Mouse (Mus musculus) heart, embryonic 14.5 days (tissue): ENCODE results near the gene Nuak1. TPM values are rescaled to one million over a fixed set of nuclear protein-coding genes. Genes with fewer than 3 reads are reported as not detected.

Source experiments
- ATAC-seq: fragments of 200-750 bp; cut with Nextera tagmentation; 2 replicates; pipeline ENCODE4 v1.8.0; 2017; ENCODE audit warnings: low read depth, moderate TSS enrichment; ENCODE audit not compliant: insufficient number of reproducible peaks, insufficient read depth, low FRiP score
- H3K27ac ChIP-seq, 2 experiments: fragments of 200-500 bp in 1 of 2; fragments of 300-500 bp in 1 of 2; sonication (generic) in 1 of 2; replicated peaks in 1 of 2; 2 replicates each; pipeline ENCODE4 v1.5.1; 2012 to 2014; ENCODE audit warnings: low read depth in 2 of 2, low read length in 2 of 2, control low read depth in 1 of 2, mild to moderate bottlenecking in 1 of 2, mixed read lengths in 1 of 2; ENCODE audit not compliant: control insufficient read depth in 1 of 2, insufficient read depth in 1 of 2
- H3K27me3 ChIP-seq: fragments of 300-500 bp; sonication (generic); 2 replicates; pipeline ENCODE4 v1.6.1; 2014; ENCODE audit warnings: mild to moderate bottlenecking, low read length, control low read depth; ENCODE audit not compliant: control insufficient read depth, insufficient read depth
- H3K36me3 ChIP-seq: fragments of 300-500 bp; sonication (generic); 2 replicates; pipeline ENCODE4 v1.6.1; 2014; ENCODE audit warnings: mild to moderate bottlenecking, control low read depth, low read length, mixed read lengths; ENCODE audit not compliant: control insufficient read depth, insufficient read depth
- H3K4me1 ChIP-seq, 2 experiments: fragments of 200-500 bp in 1 of 2; fragments of 300-500 bp in 1 of 2; sonication (generic) in 1 of 2; 2 replicates each; pipeline ENCODE4 v1.6.1; 2012 to 2014; ENCODE audit warnings: low read length in 2 of 2, control low read depth in 1 of 2, mixed read lengths in 1 of 2; ENCODE audit not compliant: control insufficient read depth in 2 of 2, insufficient read depth in 2 of 2
- H3K4me2 ChIP-seq: fragments of 300-500 bp; sonication (generic); 2 replicates; pipeline ENCODE4 v1.6.1; 2014; ENCODE audit warnings: mild to moderate bottlenecking, low read length
- H3K4me3 ChIP-seq, 2 experiments: fragments of 200-500 bp in 1 of 2; fragments of 300-500 bp in 1 of 2; sonication (generic) in 1 of 2; 2 replicates each; pipeline ENCODE4 v1.5.1; 2012 to 2014; ENCODE audit warnings: low read length in 2 of 2, mild to moderate bottlenecking in 2 of 2, control low read depth in 1 of 2, low read depth in 1 of 2, moderate library complexity in 1 of 2; ENCODE audit not compliant: control insufficient read depth in 1 of 2, insufficient read depth in 1 of 2
- H3K9ac ChIP-seq: fragments of 300-500 bp; sonication (generic); 2 replicates; pipeline ENCODE4 v1.6.1; 2014; ENCODE audit warnings: mild to moderate bottlenecking, low read length
- H3K9me3 ChIP-seq: fragments of 300-500 bp; sonication (generic); 2 replicates; pipeline ENCODE4 v1.6.1; 2016; ENCODE audit warnings: low read length, control low read depth; ENCODE audit not compliant: control insufficient read depth
- WGBS: fragments of 180-500 bp; shearing (Covaris S2); extraction: QIAGEN DNeasy Blood & Tissue Kit; methylation state at CpG from one replicate; pipeline ENCODE4 v1.1.7; 2014; 5-methylcytosine and 5-hydroxymethylcytosine counted together
- polyA plus RNA-seq: library from polyadenylated mRNA; unstranded; fragments of >200 nt; fragmentation: Nextera tagmentation; extraction: Ambion mirVana; gene quantifications from 2 replicates; pipeline ENCODE4 v1.2.1, GENCODE M21; 2014

Nuak1 gene
- polyA plus RNA-seq, 1 experiment from 2014 or later: 3.4 TPM

DNA sequence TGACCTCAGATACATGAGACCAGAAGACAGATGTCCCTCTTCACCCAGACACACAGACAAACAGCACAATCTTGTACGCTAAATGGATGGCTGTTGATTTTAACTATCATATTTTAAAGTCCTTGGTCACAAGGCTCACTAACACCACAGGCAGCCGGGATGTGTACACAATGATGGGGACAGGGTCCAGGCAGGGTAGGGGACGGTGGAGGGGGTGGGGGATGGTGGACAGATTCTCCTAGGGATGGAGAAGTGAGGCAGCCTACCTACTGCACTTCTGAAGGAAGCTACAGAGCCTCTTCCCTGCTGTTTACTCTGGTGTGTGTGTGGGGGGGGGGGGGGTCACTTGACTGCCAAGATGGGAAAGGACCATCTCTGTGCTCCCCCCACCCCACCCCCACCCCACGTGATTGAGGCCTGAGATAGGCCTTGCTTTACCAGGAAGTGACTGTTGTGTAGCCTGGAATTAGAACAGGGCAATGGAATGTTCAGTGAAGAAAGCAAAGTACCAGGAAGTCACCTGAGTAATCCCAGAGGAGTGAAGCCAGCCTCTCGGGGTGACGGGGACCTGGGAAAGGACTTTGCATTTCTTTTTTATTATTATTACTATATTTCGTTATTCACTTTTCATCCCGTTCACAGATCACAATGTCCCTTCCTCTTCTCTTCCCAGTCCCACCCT, 20.2 kb upstream of the Nuak1 start:
- Histone ChIP-seq H3K36me3 (no peaks in the 10 kb centered on the region), H3K9ac (no peak overlapping the region), H3K4me1 (peaks cover 5% of the 10 kb centered on the region in 2 experiments; a peak in 3 of 4 replicates), H3K4me2 (no peak overlapping the region), H3K27me3 (no peaks in the 10 kb centered on the region), H3K27ac (no peak overlapping the region), H3K4me3 (no peak overlapping the region), H3K9me3 (no peaks in the 10 kb centered on the region)
- no peak for ATAC-seq
- 64% methylated on average over 8 of the region's 8 CpGs for WGBS

DNA sequence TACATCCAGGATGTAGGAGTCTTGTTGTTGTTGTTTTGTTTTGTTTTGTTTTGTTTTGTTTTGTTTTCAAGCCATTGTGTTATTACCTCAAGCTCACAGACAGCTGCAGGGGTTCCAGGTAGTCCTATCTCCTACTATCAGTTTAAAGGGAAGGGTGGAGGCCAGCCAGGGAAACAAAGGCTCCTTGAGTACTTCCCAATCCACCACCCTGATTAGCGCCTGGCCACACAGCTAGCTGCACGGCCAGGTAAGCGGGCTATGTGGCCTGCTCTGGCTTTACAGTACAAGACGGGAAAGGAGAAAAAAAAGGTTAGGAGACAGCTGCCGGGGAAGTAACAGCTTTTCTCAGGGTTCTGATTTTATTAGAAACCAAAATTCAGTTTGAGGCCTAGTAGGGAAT, 17.7 kb upstream of the Nuak1 start:
- Histone ChIP-seq H3K27me3 (no peaks in the 10 kb centered on the region), H3K4me2 (no peak overlapping the region), H3K27ac (no peak overlapping the region), H3K9me3 (no peaks in the 10 kb centered on the region), H3K36me3 (no peaks in the 10 kb centered on the region), H3K4me1 (peaks cover 0 to 5% of the 10 kb centered on the region in 2 experiments; a peak in 1 of 4 replicates), H3K4me3 (no peak overlapping the region), H3K9ac (no peak overlapping the region)
- ATAC-seq: no peak
- WGBS: 77% methylated on average over 5 of the region's 5 CpGs

DNA sequence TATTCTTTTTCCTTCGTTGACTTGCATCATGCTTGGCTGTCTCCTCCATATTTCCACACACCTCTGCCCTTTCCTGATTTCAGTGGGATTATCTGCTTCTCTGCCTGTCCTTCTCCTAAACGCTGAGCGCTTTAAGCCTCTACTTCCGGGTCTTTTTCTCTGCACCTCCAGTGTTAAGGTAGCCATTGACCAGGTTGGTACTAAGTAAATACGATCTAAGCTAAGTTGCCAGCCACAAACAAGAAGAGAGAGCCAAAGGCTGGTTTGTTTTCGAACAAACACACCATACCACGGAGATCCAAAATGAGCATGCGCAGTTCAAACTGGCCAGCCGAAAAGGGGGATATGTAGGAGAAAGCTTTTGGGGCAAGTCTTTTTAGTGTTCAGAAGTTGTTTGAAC, 17.1 kb upstream of the Nuak1 start:
- ATAC-seq: no peak
- no peak overlapping the region for H3K27ac ChIP-seq

DNA sequence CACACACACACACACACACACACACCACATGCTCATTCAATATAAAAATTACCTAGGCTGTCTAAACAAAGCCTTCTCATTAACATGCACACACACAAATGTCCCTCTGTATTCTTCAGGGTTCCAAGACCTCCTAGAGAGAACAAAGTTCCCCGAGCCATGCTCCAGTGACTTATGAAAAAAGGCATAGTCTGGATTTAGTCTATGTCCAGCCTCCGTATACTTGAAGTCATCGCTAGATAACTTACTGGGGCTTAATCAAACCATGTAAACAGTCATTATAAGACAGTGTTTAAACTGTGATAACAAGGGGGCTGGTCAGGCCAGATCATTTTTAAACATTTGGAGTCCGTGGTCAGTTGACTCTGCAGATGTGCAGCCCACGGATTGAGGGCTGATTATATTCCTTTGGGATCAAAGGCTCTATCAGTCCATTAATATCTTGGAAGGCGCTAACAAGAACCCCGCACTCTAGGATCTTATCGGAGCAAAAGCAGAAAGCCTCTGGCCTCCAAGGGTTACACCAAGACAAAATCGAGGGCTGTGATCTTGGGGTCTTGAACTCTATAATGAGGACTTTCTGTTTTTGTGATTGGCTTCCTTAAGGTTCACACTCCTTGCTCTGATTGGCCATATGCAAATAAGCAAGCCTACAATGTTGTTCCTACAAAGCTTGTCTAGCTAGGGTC, 16.4 kb upstream of the Nuak1 start:
- no peaks in the 10 kb centered on the region for H3K9me3 ChIP-seq
- ATAC-seq: no peak
- 57% methylated on average over 9 of the region's 9 CpGs for WGBS
- peaks cover 0 to 5% of the 10 kb centered on the region in 2 experiments; a peak in 1 of 4 replicates for H3K4me1 ChIP-seq
- H3K4me3 ChIP-seq: no peak overlapping the region
- no peaks in the 10 kb centered on the region for H3K36me3 ChIP-seq
- H3K27ac ChIP-seq: no peak overlapping the region
- H3K27me3 ChIP-seq: no peaks in the 10 kb centered on the region
- no peak overlapping the region for H3K9ac ChIP-seq
- H3K4me2 ChIP-seq: no peak overlapping the region

More for the DNA sequence above, 17.1 kb upstream of the Nuak1 start:
- no peaks in the 10 kb centered on the region for H3K27me3 ChIP-seq
- no peaks in the 10 kb centered on the region for H3K9me3 ChIP-seq
- H3K4me3 ChIP-seq: no peak overlapping the region
- no peak overlapping the region for H3K9ac ChIP-seq
- no peaks in the 10 kb centered on the region for H3K36me3 ChIP-seq
- H3K4me1 ChIP-seq: peaks cover 0 to 5% of the 10 kb centered on the region in 2 experiments; a peak in 1 of 4 replicates
- H3K4me2 ChIP-seq: no peak overlapping the region
- 83% methylated on average over 9 of the region's 9 CpGs for WGBS

DNA sequence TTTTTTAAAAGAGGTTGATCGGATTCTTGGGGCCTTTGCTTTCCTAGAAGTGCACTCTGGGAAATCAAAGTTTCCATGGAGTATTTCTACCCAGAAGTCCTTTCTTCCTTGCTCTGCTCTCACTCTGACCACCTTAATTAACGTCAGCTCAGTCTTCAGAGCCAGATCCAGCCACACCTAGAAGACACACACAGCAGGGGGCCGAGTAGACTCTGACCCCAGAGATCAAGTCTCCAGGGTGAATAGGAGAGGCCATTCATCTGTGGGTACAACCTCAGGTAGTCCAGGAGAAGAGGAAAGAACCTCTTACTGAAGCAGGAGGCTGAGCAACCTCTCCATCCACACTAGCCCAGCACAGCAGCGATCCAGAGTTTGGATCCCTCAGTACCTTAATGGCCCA, 11.5 kb upstream of the Nuak1 start:
- no peak overlapping the region for H3K9ac ChIP-seq
- WGBS: 67% methylated on average over 4 of the region's 4 CpGs
- peaks cover 14 to 15% of the 10 kb centered on the region in 2 experiments for H3K4me1 ChIP-seq

DNA sequence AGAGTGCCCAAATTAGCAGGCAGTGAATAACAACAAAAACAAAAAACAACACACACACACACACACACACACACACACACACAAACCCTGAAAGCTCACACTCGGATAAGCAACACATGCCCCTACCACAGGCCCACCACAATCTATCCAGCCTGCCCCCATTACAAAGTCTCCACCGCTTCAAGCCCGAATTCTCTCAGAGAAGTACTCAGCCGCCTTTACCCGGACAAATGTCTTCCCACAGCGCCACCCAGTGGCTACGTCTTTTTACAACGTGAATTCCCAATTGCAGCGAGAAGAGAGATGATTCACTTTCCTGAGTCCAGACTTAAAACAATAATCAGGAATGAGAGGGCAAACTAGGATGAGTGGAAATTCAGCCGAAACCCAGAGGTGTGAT, 10.3 kb upstream of the Nuak1 start:
- H3K27ac ChIP-seq: no peak overlapping the region; a peak in 1 of 4 replicates
- no peak overlapping the region for H3K4me3 ChIP-seq
- H3K27me3 ChIP-seq: no peaks in the 10 kb centered on the region
- H3K9me3 ChIP-seq: no peaks in the 10 kb centered on the region
- H3K9ac ChIP-seq: no peak overlapping the region
- peaks cover 13 to 15% of the 10 kb centered on the region in 2 experiments for H3K4me1 ChIP-seq
- no peak overlapping the region for H3K4me2 ChIP-seq
- no peaks in the 10 kb centered on the region for H3K36me3 ChIP-seq
- ATAC-seq: no peak
- 4% methylated on average over 10 of the region's 10 CpGs for WGBS

More for the DNA sequence above, 11.5 kb upstream of the Nuak1 start:
- Histone ChIP-seq H3K4me2 (no peak overlapping the region), H3K27me3 (no peaks in the 10 kb centered on the region), H3K27ac (no peak overlapping the region), H3K9me3 (no peaks in the 10 kb centered on the region), H3K4me3 (no peak overlapping the region), H3K36me3 (no peaks in the 10 kb centered on the region)
- no peak for ATAC-seq

DNA sequence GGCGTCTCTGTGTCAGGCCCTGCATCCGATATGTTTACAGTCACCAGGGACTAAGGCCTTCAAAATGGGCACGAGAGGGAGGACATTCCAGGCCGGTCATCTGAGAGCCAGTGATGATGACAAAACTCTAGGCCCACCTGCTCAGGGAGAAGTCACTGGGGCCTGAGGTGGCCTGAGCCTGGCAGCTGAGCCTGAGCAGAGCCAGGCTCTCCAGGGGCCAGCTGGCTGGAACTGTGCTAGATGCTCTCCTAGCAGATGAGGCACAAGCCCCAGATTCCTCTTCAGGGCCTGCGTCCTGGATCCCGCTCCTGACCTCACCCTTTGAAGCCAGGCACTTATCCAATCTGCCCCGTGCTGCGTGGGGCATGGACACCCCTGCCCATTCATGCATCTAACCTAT, 9.3 kb upstream of the Nuak1 start:
- no peak overlapping the region for H3K4me2 ChIP-seq
- no peaks in the 10 kb centered on the region for H3K36me3 ChIP-seq
- WGBS: 64% methylated on average over 8 of the region's 8 CpGs
- ATAC-seq: no peak
- H3K9me3 ChIP-seq: no peaks in the 10 kb centered on the region
- no peaks in the 10 kb centered on the region for H3K27me3 ChIP-seq
- peaks cover 13 to 15% of the 10 kb centered on the region in 2 experiments for H3K4me1 ChIP-seq
- no peak overlapping the region for H3K4me3 ChIP-seq
- no peak overlapping the region for H3K9ac ChIP-seq
- peak overlapping the region in 1 of 2 experiments; percentile 39; a peak in 1 of 4 replicates for H3K27ac ChIP-seq
